Mouse (Mus musculus): ENCODE measurements at regions not wholly inside any gene's neighbourhood (a gene's known extent, or its start where the extent isn't known, plus 50 kb on each side); places are given as distances from the start of the nearest gene placed in this dataset.

GRCm38 (mm10) chr11:64600201-64601102, 164.0 kb upstream of the F930015N05Rik start:
- Histone ChIP-seq H3K27ac (no peak overlapping the region), H3K4me2 (ENCODE audit: low read depth) (no peak overlapping the region), H3K4me3 (ENCODE audit: insufficient read depth in 1 of 2, low read depth in 2 of 2, low read length in 2 of 2) (no peak overlapping the region), H3K27me3 (ENCODE audit: control insufficient read depth, insufficient read depth, low read length) (no peaks in the 10 kb centered on the region), H3K36me3 (replicated peaks; ENCODE audit: control insufficient read depth, insufficient read depth, low read depth) (no peaks in the 10 kb centered on the region), H3K9ac (replicated peaks) (no peak overlapping the region), H3K9me3 (ENCODE audit: control insufficient read depth, low read length) (no peaks in the 10 kb centered on the region), H3K4me1 (replicated peaks; ENCODE audit: control insufficient read depth in 2 of 2, insufficient read depth in 2 of 2, low read length in 1 of 2) (peaks cover 0 to 5% of the 10 kb centered on the region in 2 experiments; a peak in 2 of 4 replicates)
- ATAC-seq (ENCODE audit: insufficient read depth) (0 out of 2 replicates have a peak, but pooled peaks have one; percentile 35), DNase-seq (ENCODE audit: low read depth in 3 of 3, low spot score in 3 of 3) (peak; percentile 12 to 19 (median 16))
- TF ChIP-seq CTCF (IDR thresholded peaks at IDR 0.05; ENCODE audit: low read depth) (no peak), EP300 (IDR thresholded peaks at IDR 0.05; ENCODE audit: low read depth) (no peak)
- 17% methylated on average over 10 of the region's 10 CpGs for WGBS (ENCODE audit: insufficient replicate concordance)

GRCm38 (mm10) chr11:64609043-64609442, 172.6 kb upstream of the F930015N05Rik start:
- no peaks in the 10 kb centered on the region for H3K4me1 ChIP-seq (replicated peaks; ENCODE audit: control insufficient read depth in 2 of 2, insufficient read depth in 2 of 2, low read length in 1 of 2)
- no peak overlapping the region for H3K4me3 ChIP-seq (ENCODE audit: insufficient read depth in 1 of 2, low read depth in 2 of 2, low read length in 2 of 2)
- no peak overlapping the region for H3K4me2 ChIP-seq (ENCODE audit: low read depth)
- ATAC-seq (ENCODE audit: insufficient read depth) (no peak), DNase-seq (ENCODE audit: low read depth in 3 of 3, low spot score in 3 of 3) (no peak)
- TF ChIP-seq CTCF (IDR thresholded peaks at IDR 0.05; ENCODE audit: low read depth) = no peak
- TF ChIP-seq EP300 (IDR thresholded peaks at IDR 0.05; ENCODE audit: low read depth) = no peak
- H3K27me3 ChIP-seq (ENCODE audit: control insufficient read depth, insufficient read depth, low read length) = no peaks in the 10 kb centered on the region
- no peak overlapping the region for H3K9ac ChIP-seq (replicated peaks)
- no peaks in the 10 kb centered on the region for H3K9me3 ChIP-seq (ENCODE audit: control insufficient read depth, low read length)
- no peaks in the 10 kb centered on the region for H3K36me3 ChIP-seq (replicated peaks; ENCODE audit: control insufficient read depth, insufficient read depth, low read depth)
- H3K27ac ChIP-seq = no peak overlapping the region
- WGBS (ENCODE audit: insufficient replicate concordance) = 51% methylated on average over 2 of the region's 2 CpGs

DNA sequence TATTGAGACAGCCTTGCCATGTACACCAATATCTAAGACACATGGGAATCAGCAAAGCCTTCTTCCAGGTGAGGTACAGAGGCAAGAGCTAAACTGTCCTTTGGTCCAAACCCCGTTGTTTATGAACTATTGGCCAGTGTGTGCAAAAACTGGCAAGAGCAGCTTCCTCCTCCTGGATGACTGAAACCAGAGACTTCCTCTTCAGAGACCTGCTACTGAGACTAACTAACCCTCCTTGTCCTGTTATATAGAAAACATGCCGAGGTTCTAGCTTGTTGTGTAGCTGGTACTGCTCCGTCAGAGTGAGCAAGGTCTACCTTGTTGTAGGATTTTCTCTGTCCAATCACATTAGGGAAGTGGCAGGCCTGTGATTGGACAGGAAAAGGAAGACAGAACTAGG, 174.3 kb upstream of the F930015N05Rik start:
- 39% methylated on average over 3 of the region's 3 CpGs for WGBS (ENCODE audit: insufficient replicate concordance)
- TF ChIP-seq EP300 (IDR thresholded peaks at IDR 0.05; ENCODE audit: low read depth) (no peak), CTCF (IDR thresholded peaks at IDR 0.05; ENCODE audit: low read depth) (no peak)
- no peaks in the 10 kb centered on the region for H3K4me1 ChIP-seq (replicated peaks; ENCODE audit: control insufficient read depth in 2 of 2, insufficient read depth in 2 of 2, low read length in 1 of 2)
- H3K27me3 ChIP-seq (ENCODE audit: control insufficient read depth, insufficient read depth, low read length) = no peaks in the 10 kb centered on the region
- H3K9me3 ChIP-seq (ENCODE audit: control insufficient read depth, low read length) = no peaks in the 10 kb centered on the region
- no peak for DNase-seq (ENCODE audit: low read depth in 3 of 3, low spot score in 3 of 3)
- ATAC-seq (ENCODE audit: insufficient read depth) = no peak
- no peak overlapping the region for H3K27ac ChIP-seq
- no peak overlapping the region for H3K9ac ChIP-seq (replicated peaks)
- no peak overlapping the region for H3K4me2 ChIP-seq (ENCODE audit: low read depth)
- no peaks in the 10 kb centered on the region for H3K36me3 ChIP-seq (replicated peaks; ENCODE audit: control insufficient read depth, insufficient read depth, low read depth)
- no peak overlapping the region for H3K4me3 ChIP-seq (ENCODE audit: insufficient read depth in 1 of 2, low read depth in 2 of 2, low read length in 2 of 2)

GRCm38 (mm10) chr11:64615140-64615539, 178.7 kb upstream of the F930015N05Rik start:
- H3K4me2 ChIP-seq (ENCODE audit: low read depth) = no peak overlapping the region
- H3K9ac ChIP-seq (replicated peaks) = no peak overlapping the region
- H3K27me3 ChIP-seq (ENCODE audit: control insufficient read depth, insufficient read depth, low read length) = no peaks in the 10 kb centered on the region
- no peaks in the 10 kb centered on the region for H3K4me1 ChIP-seq (replicated peaks; ENCODE audit: control insufficient read depth in 2 of 2, insufficient read depth in 2 of 2, low read length in 1 of 2)
- H3K36me3 ChIP-seq (replicated peaks; ENCODE audit: control insufficient read depth, insufficient read depth, low read depth) = no peaks in the 10 kb centered on the region
- 10% methylated on average over 1 of the region's 1 CpGs for WGBS (ENCODE audit: insufficient replicate concordance)
- no peak overlapping the region for H3K27ac ChIP-seq
- ATAC-seq (ENCODE audit: insufficient read depth) = no peak
- no peak for DNase-seq (ENCODE audit: low read depth in 3 of 3, low spot score in 3 of 3)
- H3K9me3 ChIP-seq (ENCODE audit: control insufficient read depth, low read length) = no peaks in the 10 kb centered on the region
- TF ChIP-seq CTCF (IDR thresholded peaks at IDR 0.05; ENCODE audit: low read depth) (no peak), EP300 (IDR thresholded peaks at IDR 0.05; ENCODE audit: low read depth) (no peak)
- H3K4me3 ChIP-seq (ENCODE audit: insufficient read depth in 1 of 2, low read depth in 2 of 2, low read length in 2 of 2) = no peak overlapping the region

GRCm38 (mm10) chr11:64618631-64619385, 182.4 kb upstream of the F930015N05Rik start:
- TF ChIP-seq CTCF (IDR thresholded peaks at IDR 0.05; ENCODE audit: low read depth) (no peak), EP300 (IDR thresholded peaks at IDR 0.05; ENCODE audit: low read depth) (no peak)
- WGBS (ENCODE audit: insufficient replicate concordance) = 37% methylated on average over 5 of the region's 5 CpGs
- no peak overlapping the region for H3K4me3 ChIP-seq (ENCODE audit: insufficient read depth in 1 of 2, low read depth in 2 of 2, low read length in 2 of 2)
- H3K4me2 ChIP-seq (ENCODE audit: low read depth) = no peak overlapping the region
- no peaks in the 10 kb centered on the region for H3K4me1 ChIP-seq (replicated peaks; ENCODE audit: control insufficient read depth in 2 of 2, insufficient read depth in 2 of 2, low read length in 1 of 2)
- no peak overlapping the region for H3K27ac ChIP-seq
- H3K9ac ChIP-seq (replicated peaks) = no peak overlapping the region
- no peaks in the 10 kb centered on the region for H3K9me3 ChIP-seq (ENCODE audit: control insufficient read depth, low read length)
- no peaks in the 10 kb centered on the region for H3K36me3 ChIP-seq (replicated peaks; ENCODE audit: control insufficient read depth, insufficient read depth, low read depth)
- H3K27me3 ChIP-seq (ENCODE audit: control insufficient read depth, insufficient read depth, low read length) = no peaks in the 10 kb centered on the region
- ATAC-seq (ENCODE audit: insufficient read depth) (no peak), DNase-seq (ENCODE audit: low read depth in 3 of 3, low spot score in 3 of 3) (no peak)
